In genomic region chr2:170069976-170070375, GRCm38 (mm10) we compare ENCODE assay signal across 20 mouse cellular contexts.
A peak's percentile ranks its signal among the peaks of the same experiment; 100 is the strongest.
DNase-seq lines count a peak whose midpoint lies in the region; ATAC-seq and TF ChIP-seq lines count a peak whose summit lies in the region.
"Had no signal": no experiment of that assay in that cellular context is flagged by ENCODE, and none has a peak within 500 bp of the region (broad histone marks: within the 10 kb centered on the region; RNA-seq: fewer than 3 reads in every experiment).

No protein-coding gene starts in this region.

- no peaks in the 10 kb centered on the region for H3K27me3 ChIP-seq in intestine, embryonic 14.5 days (replicated peaks; ENCODE audit: control insufficient read depth, insufficient read depth, low read length)
- no peaks in the 10 kb centered on the region for H3K27me3 ChIP-seq in intestine, postnatal 0 days (replicated peaks; ENCODE audit: control insufficient read depth, insufficient read depth, low read length)
- H3K27me3 ChIP-seq in lung, postnatal 0 days (replicated peaks; ENCODE audit: insufficient read depth, low read length): no peaks in the 10 kb centered on the region
- H3K27me3 ChIP-seq: neural tube, embryonic 13.5 days had no signal

- no peak overlapping the region for H3K4me2 ChIP-seq in intestine, embryonic 14.5 days (ENCODE audit: low read length)
- H3K4me2 ChIP-seq in intestine, postnatal 0 days (replicated peaks; ENCODE audit: low read depth): no peak overlapping the region
- H3K4me2 ChIP-seq in lung, postnatal 0 days (replicated peaks; ENCODE audit: low read depth, low read length): no peak overlapping the region

- DNase-seq in intestine, embryonic 14.5 days (ENCODE audit: low spot score): no peak
- DNase-seq in lung, postnatal 0 days (ENCODE audit: low spot score): peak; percentile 37
- no peak for DNase-seq in lung, adult 2 months
- peak; percentile 64 for DNase-seq in gastrocnemius, postnatal 14 days
- DNase-seq in skeletal muscle tissue, adult 2 months (ENCODE audit: low read depth, low spot score): peak; percentile 43
- no peak for DNase-seq in cerebellum, adult 8-10 months
- DNase-seq in layer of hippocampus, adult 9-11 months: no peak
- DNase-seq: adrenal gland, adult 8-10 months; B cell, adult 2 months; cerebellum, postnatal 10 days; heart, postnatal 14 days; kidney, postnatal 36 days; spleen, adult 18-20 months had no signal

- H3K4me3 ChIP-seq in intestine, embryonic 14.5 days (ENCODE audit: low read depth, low read length): no peak overlapping the region
- H3K4me3 ChIP-seq in intestine, postnatal 0 days (ENCODE audit: low read depth, low read length): no peak overlapping the region
- H3K4me3 ChIP-seq in lung, postnatal 0 days (ENCODE audit: low read depth, low read length): no peak overlapping the region
- H3K4me3 ChIP-seq in lung, adult 2 months (replicated peaks; ENCODE audit: extremely low read depth, low read depth, low read length): no peak overlapping the region
- H3K4me3 ChIP-seq: megakaryocyte, embryonic 14.5 days; neural tube, embryonic 13.5 days had no signal

- WGBS in intestine, embryonic 14.5 days: 73% methylated on average over 5 of the region's 5 CpGs
- WGBS in intestine, postnatal 0 days: 75% methylated on average over 5 of the region's 5 CpGs
- 67% methylated on average over 5 of the region's 5 CpGs for WGBS in lung, postnatal 0 days
- WGBS in lung, adult 2 months: 63% methylated on average over 5 of the region's 5 CpGs

- peak overlapping the region; percentile 61 for H3K27ac ChIP-seq in intestine, embryonic 14.5 days (ENCODE audit: low read depth)
- no peak overlapping the region for H3K27ac ChIP-seq in intestine, postnatal 0 days (ENCODE audit: low read depth, low read length)
- no peak overlapping the region for H3K27ac ChIP-seq in lung, postnatal 0 days (ENCODE audit: low read length)
- H3K27ac ChIP-seq: hindbrain, embryonic 14.5 days; liver, embryonic 14.5 days had no signal

- no peaks in the 10 kb centered on the region for H3K36me3 ChIP-seq in intestine, embryonic 14.5 days (ENCODE audit: control insufficient read depth, insufficient read depth, low read length)
- no peaks in the 10 kb centered on the region for H3K36me3 ChIP-seq in intestine, postnatal 0 days (ENCODE audit: control insufficient read depth, insufficient read depth)
- no peaks in the 10 kb centered on the region for H3K36me3 ChIP-seq in lung, postnatal 0 days (ENCODE audit: insufficient read depth, low read length)
- H3K36me3 ChIP-seq: heart, embryonic 10.5 days; neural tube, embryonic 13.5 days had no signal

- TF ChIP-seq CTCF in intestine, postnatal 0 days (IDR thresholded peaks at IDR 0.05; ENCODE audit: low read depth): no peak
- TF ChIP-seq CTCF in lung, postnatal 0 days (IDR thresholded peaks at IDR 0.05): no peak
- TF ChIP-seq CTCF in lung, adult 2 months (IDR thresholded peaks at IDR 0.05; ENCODE audit: insufficient read depth, low read length): no peak

- no peak for TF ChIP-seq POLR2A in lung, adult 2 months (IDR thresholded peaks at IDR 0.05; ENCODE audit: borderline replicate concordance, extremely low read depth, low read depth, low read length)

- no peak for ATAC-seq in intestine, embryonic 14.5 days (replicated peaks; ENCODE audit: low FRiP score, low TSS enrichment, low read depth)
- ATAC-seq in intestine, postnatal 0 days: no peak
- no peak for ATAC-seq in lung, postnatal 0 days
- ATAC-seq: forebrain, embryonic 14.5 days had no signal

- no peak overlapping the region for H3K9ac ChIP-seq in intestine, embryonic 14.5 days (ENCODE audit: low read length)
- H3K9ac ChIP-seq in intestine, postnatal 0 days (ENCODE audit: low read depth, low read length): no peak overlapping the region
- no peak overlapping the region for H3K9ac ChIP-seq in lung, postnatal 0 days (replicated peaks; ENCODE audit: low read depth)
- H3K9ac ChIP-seq: hindbrain, embryonic 14.5 days; liver, embryonic 14.5 days had no signal

- 0 out of 2 replicates have a peak, but pooled peaks cover 10% of the 10 kb centered on the region for H3K9me3 ChIP-seq in intestine, embryonic 14.5 days (ENCODE audit: control insufficient read depth, low read length)
- 0 out of 2 replicates have a peak, but pooled peaks cover 3% of the 10 kb centered on the region for H3K9me3 ChIP-seq in intestine, postnatal 0 days (ENCODE audit: control insufficient read depth)
- no peaks in the 10 kb centered on the region for H3K9me3 ChIP-seq in lung, postnatal 0 days (ENCODE audit: low read length)
- H3K9me3 ChIP-seq: heart, embryonic 10.5 days; neural tube, embryonic 13.5 days had no signal

- TF ChIP-seq EP300 in lung, postnatal 0 days (IDR thresholded peaks at IDR 0.05): no peak

- intact Hi-C loops in gastrocnemius, postnatal 14 days (cut with DNase I; ENCODE audit: low total_unique reads): no loop called here

- H3K4me1 ChIP-seq in intestine, embryonic 14.5 days (replicated peaks; ENCODE audit: control insufficient read depth, insufficient read depth, low read length): peaks cover 20% of the 10 kb centered on the region
- no peaks in the 10 kb centered on the region; the same call in 1 of the 2 replicates for H3K4me1 ChIP-seq in intestine, postnatal 0 days (replicated peaks; ENCODE audit: control insufficient read depth, insufficient read depth, low read length)
- no peaks in the 10 kb centered on the region for H3K4me1 ChIP-seq in lung, postnatal 0 days (ENCODE audit: insufficient read depth, low read depth, low read length)
- H3K4me1 ChIP-seq in lung, adult 2 months (ENCODE audit: control insufficient read depth, insufficient read depth, low read length): peaks cover 2% of the 10 kb centered on the region
- H3K4me1 ChIP-seq: megakaryocyte, embryonic 14.5 days had no signal

Comparison
In these comparisons a context has a peak if more than half of its experiments do, and no peak if none do; other contexts are left out.
1. DNase-seq: peak in lung, postnatal 0 days (single experiment), gastrocnemius, postnatal 14 days (single experiment) and skeletal muscle tissue, adult 2 months (single experiment); none in intestine, embryonic 14.5 days (single experiment), lung, adult 2 months (single experiment), cerebellum, adult 8-10 months (single experiment) and layer of hippocampus, adult 9-11 months (single experiment).